Mouse (Mus musculus): ENCODE measurements around the gene Adk.

DNA sequence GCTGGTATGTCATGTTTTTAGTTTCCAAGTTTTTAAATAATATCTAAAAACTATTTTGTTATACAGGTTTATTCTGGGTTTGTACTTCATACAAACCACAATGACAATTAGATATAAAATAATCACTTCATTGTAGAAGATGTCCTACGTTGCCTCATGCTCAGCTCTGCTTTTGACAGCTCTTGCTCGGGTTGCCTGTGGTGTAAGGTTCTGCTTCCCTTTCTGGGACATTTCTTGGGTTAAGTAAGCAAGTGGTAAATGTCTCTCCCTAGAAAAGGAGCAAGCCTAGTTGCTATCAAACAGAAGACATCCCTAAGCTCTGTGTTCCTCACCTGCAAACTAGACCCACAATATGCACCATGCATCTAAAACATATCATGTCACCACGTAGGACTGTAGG is 140.4 kb downstream of the Adk start:
- TF ChIP-seq POLR2A (IDR thresholded peaks at IDR 0.05; ENCODE audit: control insufficient read depth in 1 of 2, insufficient read depth in 1 of 2, low read depth in 1 of 2, low read length in 2 of 2, poor library complexity in 1 of 2), result no peak
- no peak for TF ChIP-seq MAFK (IDR thresholded peaks at IDR 0.05; ENCODE audit: borderline replicate concordance, low read depth, low read length)
- no peak for TF ChIP-seq NELFE (IDR thresholded peaks at IDR 0.05; ENCODE audit: low read depth, low read length)
- no peak for TF ChIP-seq CTCF (IDR thresholded peaks at IDR 0.05 in 2 of 3, conservative IDR thresholded peaks at IDR 0.05 in 1 of 3; ENCODE audit: control insufficient read depth in 1 of 3, insufficient read depth in 1 of 3, low read depth in 2 of 3, low read length in 3 of 3, poor library complexity in 1 of 3, severe bottlenecking in 1 of 3)
- no peak for TF ChIP-seq MEF2A (IDR thresholded peaks at IDR 0.05; ENCODE audit: extremely low read depth, insufficient replicate concordance, low read depth, low read length, poor library complexity, severe bottlenecking)
- TF ChIP-seq CHD1 (IDR thresholded peaks at IDR 0.05; ENCODE audit: low read depth, low read length), result no peak
- no peak for TF ChIP-seq RCOR1 (IDR thresholded peaks at IDR 0.05; ENCODE audit: low read depth, low read length)
- TF ChIP-seq GATA1 (IDR thresholded peaks at IDR 0.05; ENCODE audit: low read depth, low read length), result no peak
